Mouse (Mus musculus) embryonic facial prominence, embryonic 15.5 days (tissue): Measurements from ENCODE around the gene Prkcg. TPM values are rescaled to one million over a fixed set of nuclear protein-coding genes. Genes with fewer than 3 reads are reported as not detected.
A peak's percentile ranks its signal among the peaks of the same experiment; 100 is the strongest.

Experiments
- ATAC-seq: fragments of 200-750 bp; cut with Nextera tagmentation; 2 replicates; pipeline ENCODE4 v1.8.0; 2017; ENCODE audit warnings: low read depth, moderate TSS enrichment; ENCODE audit not compliant: insufficient number of reproducible peaks, low FRiP score, low TSS enrichment
- H3K27ac ChIP-seq: fragments of 300-500 bp; sonication (generic); replicated peaks from 2 replicates; pipeline ENCODE4 v1.5.1; 2015; ENCODE audit warnings: mild to moderate bottlenecking, inconsistent platforms
- H3K27me3 ChIP-seq: fragments of 300-500 bp; sonication (generic); 2 replicates; pipeline ENCODE4 v1.6.1; 2015; ENCODE audit warnings: inconsistent platforms
- H3K36me3 ChIP-seq: fragments of 300-500 bp; sonication (generic); 2 replicates; pipeline ENCODE4 v1.6.1; 2015; ENCODE audit warnings: mild to moderate bottlenecking, inconsistent platforms
- H3K4me1 ChIP-seq: fragments of 300-500 bp; sonication (generic); 2 replicates; pipeline ENCODE4 v1.6.1; 2015; ENCODE audit warnings: inconsistent platforms
- H3K4me2 ChIP-seq: fragments of 300-500 bp; sonication (generic); replicated peaks from 2 replicates; pipeline ENCODE4 v1.6.1; 2015; ENCODE audit warnings: mild to moderate bottlenecking, inconsistent platforms
- H3K4me3 ChIP-seq: fragments of 300-500 bp; sonication (generic); replicated peaks from 2 replicates; pipeline ENCODE4 v1.5.1; 2015; ENCODE audit warnings: mild to moderate bottlenecking, inconsistent platforms
- H3K9ac ChIP-seq: fragments of 300-500 bp; sonication (generic); 2 replicates; pipeline ENCODE4 v1.6.1; 2015; ENCODE audit warnings: inconsistent platforms
- H3K9me3 ChIP-seq: fragments of 300-500 bp; sonication (generic); replicated peaks from 2 replicates; pipeline ENCODE4 v1.6.1; 2016; ENCODE audit warnings: inconsistent platforms
- WGBS: fragments of 180-500 bp; shearing (Covaris S2); methylation state at CpG from one replicate; pipeline ENCODE4 v1.1.7; 2015; 5-methylcytosine and 5-hydroxymethylcytosine counted together
- polyA plus RNA-seq: library from polyadenylated mRNA; unstranded; fragments of >200 nt; fragmentation: Nextera tagmentation; extraction: Ambion mirVana; gene quantifications from 2 replicates; pipeline ENCODE4 v1.2.1, GENCODE M21; 2015

Prkcg gene
- polyA plus RNA-seq, 1 experiment from 2014 or later: 0.28 TPM

DNA sequence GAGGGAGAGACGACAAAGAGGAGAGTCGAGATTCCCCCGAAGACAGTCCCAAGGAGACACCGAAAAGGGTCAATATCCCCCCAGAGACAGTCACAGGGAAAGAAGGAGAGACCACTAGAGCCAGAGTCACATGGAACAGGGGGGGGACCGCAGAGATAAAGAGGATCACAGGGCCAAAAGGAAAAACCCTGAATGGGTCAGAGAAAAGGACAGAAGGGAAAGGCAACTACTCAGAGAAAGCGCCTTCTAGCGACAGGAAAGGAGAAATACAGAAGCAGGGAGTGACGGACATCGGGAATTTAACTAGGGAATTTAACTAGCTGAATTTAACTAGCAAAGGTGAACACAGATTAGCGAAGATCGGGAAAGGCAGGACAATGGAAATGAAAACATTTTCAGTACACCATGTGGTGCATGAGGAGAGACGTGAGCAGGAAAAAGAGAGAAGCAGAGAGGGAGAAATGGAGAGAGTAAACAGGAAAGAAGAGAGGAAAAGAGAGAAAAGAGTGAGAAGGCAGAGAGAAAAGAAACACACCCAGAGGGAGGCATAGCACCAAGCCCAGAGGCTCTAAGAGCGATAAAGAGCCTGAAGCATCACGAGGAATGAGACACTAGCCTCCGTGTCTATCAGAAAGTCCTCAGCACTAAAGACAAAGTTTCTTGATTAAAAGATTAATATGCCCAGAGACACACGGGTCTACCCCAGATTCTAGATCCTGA is 13.7 kb downstream of the Prkcg start:
- no peak for ATAC-seq
- peaks cover 53% of the 10 kb centered on the region for H3K27me3 ChIP-seq
- H3K9ac ChIP-seq: no peak overlapping the region
- H3K4me2 ChIP-seq: peak overlapping the region; percentile 65
- peaks cover 25% of the 10 kb centered on the region for H3K4me1 ChIP-seq
- no peak overlapping the region for H3K27ac ChIP-seq
- H3K9me3 ChIP-seq: no peaks in the 10 kb centered on the region
- peaks cover 13% of the 10 kb centered on the region; the same call in 1 of the 2 replicates for H3K36me3 ChIP-seq
- H3K4me3 ChIP-seq: peak overlapping the region; percentile 37
- 2% methylated on average over 16 of the region's 16 CpGs for WGBS

DNA sequence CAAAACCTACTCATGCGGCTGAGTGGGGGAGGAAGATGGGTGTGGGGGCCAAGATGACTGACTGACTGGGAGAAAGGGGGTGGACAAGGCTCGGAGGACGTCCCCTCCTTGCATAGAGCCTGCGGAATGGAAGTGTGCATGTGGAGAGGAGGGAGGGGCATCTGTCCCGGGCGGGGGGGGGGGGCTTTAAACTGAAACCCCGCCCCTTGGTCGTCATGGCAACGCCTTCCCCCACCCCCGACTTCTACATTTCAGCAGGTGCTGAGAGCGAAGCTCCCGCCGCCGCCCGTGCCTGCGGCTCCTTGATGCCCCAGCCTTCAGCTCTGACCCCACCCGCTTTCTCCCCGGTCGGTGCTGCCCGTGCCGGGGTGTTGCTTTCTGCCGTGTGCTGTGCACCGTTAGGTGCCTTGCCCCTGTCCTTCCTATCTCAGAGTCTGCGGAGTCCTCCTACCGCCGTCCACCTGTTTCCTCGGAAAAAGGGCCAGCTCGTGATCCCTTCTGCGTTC is 14.3 kb downstream of the Prkcg start:
- Histone ChIP-seq H3K4me1 (peaks cover 25% of the 10 kb centered on the region), H3K36me3 (0 out of 2 replicates have a peak, but pooled peaks cover 7% of the 10 kb centered on the region), H3K27ac (no peak overlapping the region), H3K4me2 (peak overlapping the region; percentile 65), H3K4me3 (peak overlapping the region; percentile 37), H3K9ac (no peak overlapping the region), H3K27me3 (peaks cover 54% of the 10 kb centered on the region), H3K9me3 (no peaks in the 10 kb centered on the region)
- ATAC-seq: peak; percentile 49; the same call in 1 of the 2 replicates
- under 1% methylated on average over 28 of the region's 29 CpGs for WGBS

DNA sequence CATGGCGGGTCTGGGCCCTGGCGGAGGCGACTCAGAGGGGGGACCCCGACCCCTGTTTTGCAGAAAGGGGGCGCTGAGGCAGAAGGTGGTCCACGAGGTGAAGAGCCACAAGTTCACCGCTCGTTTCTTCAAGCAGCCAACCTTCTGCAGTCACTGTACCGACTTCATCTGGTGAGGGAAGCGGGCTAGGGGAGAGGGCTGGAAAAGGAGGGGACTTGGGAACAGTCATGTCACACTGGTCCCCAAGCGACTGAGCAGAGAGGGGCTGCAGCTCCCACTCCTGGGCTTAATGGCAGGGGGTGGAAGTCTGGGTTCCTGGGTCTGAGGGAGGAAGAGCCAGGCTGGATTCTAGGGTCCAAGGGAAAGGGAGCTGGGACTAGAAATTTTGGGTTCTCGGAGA is 14.8 kb downstream of the Prkcg start:
- no peak overlapping the region for H3K27ac ChIP-seq
- H3K27me3 ChIP-seq: peaks cover 54% of the 10 kb centered on the region
- peak overlapping the region; percentile 37 for H3K4me3 ChIP-seq
- ATAC-seq: no peak
- H3K4me1 ChIP-seq: peaks cover 25% of the 10 kb centered on the region
- 0 out of 2 replicates have a peak, but pooled peaks cover 2% of the 10 kb centered on the region for H3K36me3 ChIP-seq
- H3K9ac ChIP-seq: no peak overlapping the region
- 4% methylated on average over 12 of the region's 12 CpGs for WGBS
- H3K9me3 ChIP-seq: no peaks in the 10 kb centered on the region
- H3K4me2 ChIP-seq: peak overlapping the region; percentile 65

DNA sequence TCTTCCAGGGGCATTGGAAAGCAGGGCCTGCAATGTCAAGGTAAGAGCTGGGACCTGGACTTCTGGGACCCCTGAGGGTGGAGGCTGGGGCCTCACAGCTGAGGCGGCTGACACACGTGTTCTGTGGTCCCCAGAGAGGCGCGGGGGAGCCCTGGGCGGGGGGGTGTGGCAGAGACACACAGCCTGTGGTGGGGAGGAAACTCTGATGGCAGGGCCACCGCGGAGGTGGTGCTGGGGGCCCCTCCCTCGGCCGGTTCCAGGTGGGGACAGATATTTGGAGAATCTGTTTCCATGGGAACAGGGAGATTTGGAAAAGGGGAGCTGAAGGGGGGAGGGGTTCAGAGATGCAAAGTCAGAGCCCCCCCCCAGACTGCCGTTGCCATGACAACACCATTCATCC is 15.3 kb downstream of the Prkcg start:
- WGBS: 3% methylated on average over 10 of the region's 10 CpGs
- ATAC-seq: no peak
- H3K4me2 ChIP-seq: no peak overlapping the region

DNA sequence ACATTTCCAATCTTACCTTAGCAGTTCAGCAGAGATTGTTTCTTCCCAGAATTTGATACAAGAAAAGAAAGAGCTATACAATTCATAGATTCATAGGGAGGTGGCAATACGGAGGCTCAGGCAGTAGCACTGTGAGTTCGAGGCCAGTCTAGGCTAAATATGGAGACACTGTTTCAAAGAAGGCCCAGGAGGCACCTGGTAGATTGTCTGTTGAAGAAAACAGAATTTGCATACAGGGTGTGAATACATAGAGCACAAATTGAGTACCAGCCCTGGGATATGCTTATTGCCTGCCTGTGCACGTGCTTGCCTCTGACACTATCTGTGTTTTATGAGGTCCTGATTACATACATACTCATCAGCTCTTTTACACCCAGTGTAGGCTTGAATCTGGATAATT is 17.4 kb downstream of the Prkcg start:
- WGBS: 71% methylated on average over 3 of the region's 3 CpGs
- ATAC-seq: no peak
- Histone ChIP-seq H3K9ac (no peak overlapping the region), H3K4me2 (no peak overlapping the region), H3K4me3 (no peak overlapping the region), H3K36me3 (no peaks in the 10 kb centered on the region), H3K27ac (no peak overlapping the region), H3K9me3 (no peaks in the 10 kb centered on the region), H3K27me3 (peaks cover 47% of the 10 kb centered on the region), H3K4me1 (peaks cover 25% of the 10 kb centered on the region)

More for the DNA sequence above, 15.3 kb downstream of the Prkcg start:
- Histone ChIP-seq H3K4me3 (no peak overlapping the region), H3K27me3 (peaks cover 54% of the 10 kb centered on the region), H3K9ac (no peak overlapping the region), H3K27ac (no peak overlapping the region), H3K9me3 (no peaks in the 10 kb centered on the region), H3K36me3 (no peaks in the 10 kb centered on the region), H3K4me1 (peaks cover 25% of the 10 kb centered on the region)

DNA sequence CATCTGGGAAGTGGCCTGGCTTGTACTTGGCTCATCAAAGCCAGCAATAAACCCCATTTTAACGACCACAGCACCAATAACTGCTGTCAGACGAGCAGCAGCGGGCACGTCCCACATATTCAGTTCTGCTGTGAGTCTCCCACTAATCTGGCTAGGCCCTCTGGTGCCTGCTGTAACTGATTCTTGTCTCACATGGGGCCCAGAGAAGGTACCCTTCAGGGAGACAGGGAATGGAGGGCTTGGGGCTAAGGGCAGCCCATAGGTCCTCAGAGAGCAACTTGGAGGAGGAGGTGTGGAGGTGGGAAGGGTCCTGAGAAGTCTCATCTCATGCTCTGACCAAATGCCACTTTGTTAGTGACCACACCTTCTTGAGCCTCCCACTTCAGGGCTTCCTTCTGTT is 19.7 kb downstream of the Prkcg start:
- no peaks in the 10 kb centered on the region for H3K9me3 ChIP-seq
- peaks cover 7% of the 10 kb centered on the region for H3K4me1 ChIP-seq
- no peak overlapping the region for H3K9ac ChIP-seq
- peaks cover 29% of the 10 kb centered on the region for H3K27me3 ChIP-seq
- H3K4me2 ChIP-seq: no peak overlapping the region
- no peak overlapping the region for H3K4me3 ChIP-seq
- H3K27ac ChIP-seq: no peak overlapping the region
- WGBS: 54% methylated on average over 4 of the region's 4 CpGs
- no peak for ATAC-seq
- no peaks in the 10 kb centered on the region for H3K36me3 ChIP-seq

DNA sequence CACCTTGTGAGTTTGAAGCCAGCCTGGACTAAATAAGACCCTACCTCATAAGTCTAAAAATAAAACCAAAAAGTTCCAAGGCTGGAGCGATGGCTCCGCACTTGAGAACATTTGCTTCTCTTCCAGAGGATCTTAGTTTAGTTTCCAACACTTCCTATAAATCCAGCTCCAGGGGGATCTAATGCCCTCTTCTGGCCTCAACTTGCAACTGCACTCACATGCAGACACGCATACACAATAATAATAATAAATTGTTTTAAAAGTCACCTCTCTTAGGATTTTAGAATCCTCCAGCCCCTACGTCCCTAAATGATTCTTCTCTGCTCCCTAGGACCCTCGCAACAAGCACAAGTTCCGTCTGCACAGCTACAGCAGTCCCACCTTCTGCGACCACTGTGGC is 21.3 kb downstream of the Prkcg start:
- H3K9ac ChIP-seq: no peak overlapping the region
- no peak for ATAC-seq
- peaks cover 16% of the 10 kb centered on the region for H3K27me3 ChIP-seq
- no peaks in the 10 kb centered on the region for H3K4me1 ChIP-seq
- no peak overlapping the region for H3K4me3 ChIP-seq
- no peaks in the 10 kb centered on the region for H3K36me3 ChIP-seq
- H3K9me3 ChIP-seq: no peaks in the 10 kb centered on the region
- WGBS: 95% methylated on average over 7 of the region's 7 CpGs
- H3K27ac ChIP-seq: no peak overlapping the region
- no peak overlapping the region for H3K4me2 ChIP-seq

DNA sequence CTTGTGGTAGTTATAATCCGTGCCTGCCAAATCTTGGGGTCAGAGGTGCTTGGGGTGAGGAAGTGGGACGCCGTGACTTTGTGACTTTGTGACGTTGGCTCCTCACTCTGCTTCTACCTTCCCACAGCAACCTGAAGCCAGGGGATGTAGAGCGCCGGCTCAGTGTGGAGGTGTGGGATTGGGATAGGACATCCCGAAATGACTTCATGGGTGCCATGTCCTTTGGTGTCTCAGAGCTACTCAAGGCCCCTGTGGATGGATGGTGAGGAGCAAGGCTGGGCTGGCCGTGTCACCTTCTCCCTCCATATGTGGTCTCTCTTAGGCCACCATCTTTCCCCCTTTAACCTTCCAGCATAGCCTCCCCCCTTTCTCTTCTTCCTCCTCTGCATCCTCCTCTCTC is 24.6 kb downstream of the Prkcg start:
- ATAC-seq: no peak
- Histone ChIP-seq H3K4me1 (no peaks in the 10 kb centered on the region), H3K4me3 (no peak overlapping the region), H3K36me3 (no peaks in the 10 kb centered on the region), H3K27ac (no peak overlapping the region), H3K27me3 (no peaks in the 10 kb centered on the region), H3K9me3 (no peaks in the 10 kb centered on the region), H3K4me2 (no peak overlapping the region), H3K9ac (no peak overlapping the region)
- 86% methylated on average over 8 of the region's 8 CpGs for WGBS

DNA sequence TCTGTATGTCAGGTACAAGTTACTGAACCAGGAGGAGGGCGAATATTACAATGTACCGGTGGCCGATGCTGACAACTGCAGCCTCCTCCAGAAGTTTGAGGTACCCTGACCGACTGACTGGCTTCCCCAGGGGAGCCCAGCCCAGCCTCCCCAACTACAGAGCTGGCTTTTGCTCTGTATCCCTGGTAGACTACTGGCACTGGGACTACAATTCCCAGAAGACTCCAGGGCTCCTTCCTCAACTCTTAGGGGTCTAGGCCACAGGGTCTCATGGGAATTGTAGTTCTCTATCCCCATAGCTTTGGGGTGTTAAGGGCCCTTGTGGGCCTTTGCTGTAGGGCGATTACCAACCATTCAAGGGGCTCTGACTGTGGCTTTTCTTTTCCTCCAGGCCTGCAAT is 25.1 kb downstream of the Prkcg start:
- Histone ChIP-seq H3K4me1 (no peaks in the 10 kb centered on the region), H3K9ac (no peak overlapping the region), H3K36me3 (no peaks in the 10 kb centered on the region), H3K4me3 (no peak overlapping the region), H3K27me3 (no peaks in the 10 kb centered on the region), H3K4me2 (no peak overlapping the region), H3K9me3 (no peaks in the 10 kb centered on the region), H3K27ac (no peak overlapping the region)
- ATAC-seq: no peak
- 62% methylated on average over 5 of the region's 5 CpGs for WGBS

DNA sequence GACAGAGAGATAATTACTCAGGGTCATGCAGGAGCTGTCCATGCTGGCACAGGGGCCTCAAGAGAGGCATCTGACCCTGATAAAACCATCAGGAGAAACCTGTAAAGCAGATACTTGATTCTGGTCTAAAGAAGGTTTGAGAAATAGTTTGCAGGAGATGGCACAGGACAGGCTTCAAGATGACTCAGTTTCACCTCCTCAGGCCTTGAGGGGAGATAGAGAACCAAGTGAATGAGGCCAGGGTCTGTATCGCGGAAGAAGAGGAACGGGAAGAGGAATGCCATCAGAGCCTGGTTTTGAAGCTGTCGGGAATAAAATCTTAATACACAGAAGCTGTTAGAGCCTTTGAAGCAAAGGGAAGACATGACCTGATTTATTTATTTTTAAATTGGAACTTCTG is 28.7 kb downstream of the Prkcg start:
- WGBS: 36% methylated on average over 4 of the region's 4 CpGs
- Histone ChIP-seq H3K9me3 (no peaks in the 10 kb centered on the region), H3K9ac (no peak overlapping the region), H3K27ac (no peak overlapping the region), H3K36me3 (no peaks in the 10 kb centered on the region), H3K4me1 (no peaks in the 10 kb centered on the region), H3K27me3 (no peaks in the 10 kb centered on the region), H3K4me3 (no peak overlapping the region), H3K4me2 (no peak overlapping the region)
- ATAC-seq: no peak

DNA sequence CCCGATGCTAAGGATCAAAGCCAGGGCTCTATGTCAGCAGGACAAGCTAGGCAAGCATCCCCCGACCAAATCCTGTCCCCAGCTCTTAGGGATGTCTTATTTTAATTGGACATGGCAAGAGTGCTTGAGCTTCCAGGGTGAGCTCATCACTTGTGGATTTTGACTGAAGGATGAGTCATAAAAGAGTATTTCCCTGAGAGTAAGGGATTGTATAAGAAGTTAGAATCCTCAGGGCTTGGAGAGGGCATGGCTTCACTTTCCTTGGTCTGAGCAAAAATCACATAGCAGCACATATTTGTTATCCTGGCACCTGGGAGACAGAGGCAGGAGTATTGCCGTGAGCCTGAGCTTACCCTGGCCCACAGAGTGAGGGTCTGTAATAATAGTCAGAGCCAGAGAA is 31.9 kb downstream of the Prkcg start:
- 43% methylated on average over 3 of the region's 3 CpGs for WGBS
- Histone ChIP-seq H3K27me3 (no peaks in the 10 kb centered on the region), H3K4me2 (no peak overlapping the region), H3K9ac (no peak overlapping the region), H3K9me3 (no peaks in the 10 kb centered on the region), H3K4me1 (no peaks in the 10 kb centered on the region), H3K27ac (no peak overlapping the region), H3K36me3 (no peaks in the 10 kb centered on the region), H3K4me3 (no peak overlapping the region)
- ATAC-seq: no peak

DNA sequence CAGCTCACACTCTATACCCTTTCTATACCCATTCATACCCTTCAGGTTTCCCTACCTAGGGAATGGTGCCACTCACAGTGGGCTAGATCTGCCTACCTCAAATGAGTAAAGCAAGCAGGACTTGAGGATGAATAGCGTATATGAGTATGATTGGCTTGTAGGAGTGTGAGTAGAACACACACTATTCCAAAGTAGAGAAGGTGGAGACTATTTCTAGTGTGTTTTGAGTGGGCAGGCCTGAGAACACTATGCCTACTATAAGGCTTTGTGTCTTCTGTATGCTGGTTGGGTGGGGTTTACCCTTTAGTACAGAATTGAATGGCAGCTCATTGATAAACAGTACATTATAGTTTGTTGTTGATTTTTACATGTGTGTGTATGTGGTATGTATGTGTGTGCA is 34.8 kb downstream of the Prkcg start:
- H3K27me3 ChIP-seq: no peaks in the 10 kb centered on the region
- no peaks in the 10 kb centered on the region for H3K36me3 ChIP-seq
- no peak for ATAC-seq
- no peaks in the 10 kb centered on the region for H3K9me3 ChIP-seq
- no peaks in the 10 kb centered on the region for H3K4me1 ChIP-seq
- WGBS: 84% methylated on average over 1 of the region's 1 CpGs
- no peak overlapping the region for H3K9ac ChIP-seq
- no peak overlapping the region for H3K4me2 ChIP-seq
- no peak overlapping the region for H3K27ac ChIP-seq
- no peak overlapping the region for H3K4me3 ChIP-seq
